In genomic region chr7:117139245-117139970, GRCm38 (mm10) we compare ENCODE assay signal across 9 mouse cellular contexts.
DNase-seq lines count a peak whose midpoint lies in the region; ATAC-seq and TF ChIP-seq lines count a peak whose summit lies in the region.
"Had no signal": no experiment of that assay in that cellular context is flagged by ENCODE, and none has a peak within 500 bp of the region (broad histone marks: within the 10 kb centered on the region; RNA-seq: fewer than 3 reads in every experiment).

No protein-coding gene starts in this region.

- H3K36me3 ChIP-seq in CH12.LX (replicated peaks in 1 of 2; ENCODE audit: control insufficient read depth in 1 of 2, insufficient read depth in 1 of 2, low read length in 1 of 2): no peaks in the 10 kb centered on the region
- H3K36me3 ChIP-seq in embryonic facial prominence, embryonic 14.5 days (ENCODE audit: control insufficient read depth, insufficient read depth, low read length): no peaks in the 10 kb centered on the region
- H3K36me3 ChIP-seq in midbrain, embryonic 13.5 days: no peaks in the 10 kb centered on the region
- H3K36me3 ChIP-seq: liver, embryonic 13.5 days had no signal

- H3K79me2 ChIP-seq in CH12.LX (replicated peaks; ENCODE audit: control insufficient read depth, extremely low read depth, insufficient read depth, poor library complexity, severe bottlenecking): no peaks in the 10 kb centered on the region

- H3K27ac ChIP-seq in CH12.LX (ENCODE audit: insufficient read depth, low read depth): no peak overlapping the region
- H3K27ac ChIP-seq in embryonic facial prominence, embryonic 14.5 days (replicated peaks; ENCODE audit: low read depth, low read length): no peak overlapping the region
- H3K27ac ChIP-seq in midbrain, embryonic 13.5 days: peak overlapping the region; percentile 64
- H3K27ac ChIP-seq: liver, embryonic 13.5 days had no signal

- peak; percentile 5 for DNase-seq in 3T3-L1 (ENCODE audit: low read depth, low spot score)
- DNase-seq in CH12.LX (ENCODE audit: extremely low read depth): peak; percentile 8
- peak; percentile 85 for DNase-seq in embryonic facial prominence, embryonic 14.5 days (ENCODE audit: low spot score)
- peak; percentile 23 for DNase-seq in left cerebral cortex, adult 11 months (ENCODE audit: low spot score)
- no peak for DNase-seq in T-cell, adult 2 months (ENCODE audit: low spot score)
- DNase-seq in testis, postnatal 10 days (ENCODE audit: low spot score): no peak
- DNase-seq: liver, embryonic 13.5 days had no signal

- TF ChIP-seq CTCF in CH12.LX (conservative IDR thresholded peaks at IDR 0.05 in 1 of 2, IDR thresholded peaks at IDR 0.05 in 1 of 2; ENCODE audit: low read depth in 2 of 2, low read length in 2 of 2): no peak

- no peak for TF ChIP-seq RAD21 in CH12.LX (IDR thresholded peaks at IDR 0.05; ENCODE audit: low read depth, low read length)

- ATAC-seq in embryonic facial prominence, embryonic 14.5 days (ENCODE audit: low read depth): peak; percentile 79; the same call in 1 of the 2 replicates
- peak; percentile 58 to 73 for ATAC-seq in hematopoietic stem cell, adult 5-6 weeks (replicated peaks in 1 of 2; ENCODE audit: insufficient read depth in 1 of 2, low FRiP score in 2 of 2, low TSS enrichment in 1 of 2, low read depth in 1 of 2, poor library complexity in 2 of 2, severe bottlenecking in 2 of 2)
- peak; percentile 96 for ATAC-seq in midbrain, embryonic 13.5 days

- no peak for TF ChIP-seq EP300 in CH12.LX (IDR thresholded peaks at IDR 0.05; ENCODE audit: low read length)

- H3K27me3 ChIP-seq in CH12.LX (replicated peaks): no peaks in the 10 kb centered on the region
- no peaks in the 10 kb centered on the region for H3K27me3 ChIP-seq in embryonic facial prominence, embryonic 14.5 days (replicated peaks; ENCODE audit: control insufficient read depth, insufficient read depth, low read length)
- H3K27me3 ChIP-seq in midbrain, embryonic 13.5 days: no peaks in the 10 kb centered on the region
- H3K27me3 ChIP-seq: liver, embryonic 13.5 days had no signal

- 26% methylated on average over 5 of the region's 5 CpGs for WGBS in embryonic facial prominence, embryonic 14.5 days
- WGBS in midbrain, embryonic 13.5 days: 7% methylated on average over 5 of the region's 5 CpGs

- no peak overlapping the region for H3K9ac ChIP-seq in CH12.LX (ENCODE audit: insufficient read depth, low read depth)
- H3K9ac ChIP-seq in embryonic facial prominence, embryonic 14.5 days (ENCODE audit: low read depth, low read length): no peak overlapping the region
- H3K9ac ChIP-seq in midbrain, embryonic 13.5 days (replicated peaks): no peak overlapping the region
- H3K9ac ChIP-seq: liver, embryonic 13.5 days had no signal

- in situ Hi-C loops in CH12.LX (cut with MboI; ENCODE audit: low pct_ligation_motif_present, low pct_unique_long_range_greater_than_20kb, low sequenced_read_pairs): no loop called here

- H3K4me3 ChIP-seq in CH12.LX (replicated peaks in 1 of 3; ENCODE audit: low read depth in 2 of 3, low read length in 2 of 3, poor library complexity in 1 of 3): no peak overlapping the region
- no peak overlapping the region for H3K4me3 ChIP-seq in embryonic facial prominence, embryonic 14.5 days (ENCODE audit: low read depth, low read length)
- H3K4me3 ChIP-seq in midbrain, embryonic 13.5 days (replicated peaks): no peak overlapping the region
- H3K4me3 ChIP-seq: liver, embryonic 13.5 days had no signal

- no peaks in the 10 kb centered on the region for H3K4me1 ChIP-seq in CH12.LX (ENCODE audit: control insufficient read depth in 1 of 2, insufficient read depth in 2 of 2)
- no peaks in the 10 kb centered on the region; the same call in 1 of the 2 replicates for H3K4me1 ChIP-seq in embryonic facial prominence, embryonic 14.5 days (ENCODE audit: control insufficient read depth, insufficient read depth, low read length)
- H3K4me1 ChIP-seq in midbrain, embryonic 13.5 days (replicated peaks): peaks cover 31% of the 10 kb centered on the region
- H3K4me1 ChIP-seq: liver, embryonic 13.5 days had no signal

- dilution Hi-C loops in CH12.LX (cut with MboI; ENCODE audit: extremely low pct_ligation_motif_present, extremely low pct_unique_long_range_greater_than_20kb, low sequenced_read_pairs): no loop called here

- no peak for TF ChIP-seq POLR2A in CH12.LX (IDR thresholded peaks at IDR 0.05; ENCODE audit: low read depth, low read length)

- peaks cover 2% of the 10 kb centered on the region for H3K9me3 ChIP-seq in CH12.LX (replicated peaks; ENCODE audit: low read length)
- H3K9me3 ChIP-seq in embryonic facial prominence, embryonic 14.5 days (ENCODE audit: control insufficient read depth, low read length): no peaks in the 10 kb centered on the region
- H3K9me3 ChIP-seq in midbrain, embryonic 13.5 days: no peaks in the 10 kb centered on the region
- H3K9me3 ChIP-seq: liver, embryonic 13.5 days had no signal

- H3K4me2 ChIP-seq in CH12.LX (ENCODE audit: insufficient read depth, low read depth, poor library complexity, severe bottlenecking): no peak overlapping the region
- H3K4me2 ChIP-seq in embryonic facial prominence, embryonic 14.5 days (ENCODE audit: low read depth, low read length): no peak overlapping the region
- H3K4me2 ChIP-seq in midbrain, embryonic 13.5 days (replicated peaks): no peak overlapping the region
- H3K4me2 ChIP-seq: liver, embryonic 13.5 days had no signal

TF ChIP-seq in CH12.LX, 34 proteins besides CTCF, POLR2A, EP300 and RAD21:
- no peak for TF ChIP-seq SMC3 (IDR thresholded peaks at IDR 0.05; ENCODE audit: low read depth, low read length)
- no peak for TF ChIP-seq MEF2A (IDR thresholded peaks at IDR 0.05; ENCODE audit: borderline replicate concordance, low read depth, low read length)
- TF ChIP-seq SIN3A (IDR thresholded peaks at IDR 0.05; ENCODE audit: low read length): no peak
- no peak for TF ChIP-seq MXI1 (IDR thresholded peaks at IDR 0.05; ENCODE audit: low read depth, low read length)
- no peak for TF ChIP-seq NRF1 (IDR thresholded peaks at IDR 0.05; ENCODE audit: low read depth, low read length)
- TF ChIP-seq KAT2A (IDR thresholded peaks at IDR 0.05; ENCODE audit: insufficient replicate concordance, low read length): no peak
- TF ChIP-seq ZNF384 (IDR thresholded peaks at IDR 0.05; ENCODE audit: low read depth, low read length): no peak
- TF ChIP-seq JUN (IDR thresholded peaks at IDR 0.05; ENCODE audit: insufficient read depth, low read depth, low read length): no peak
- no peak for TF ChIP-seq MAX (IDR thresholded peaks at IDR 0.05; ENCODE audit: low read length)
- TF ChIP-seq CHD1 (IDR thresholded peaks at IDR 0.05; ENCODE audit: low read depth, low read length): no peak
- TF ChIP-seq ZC3H11A (IDR thresholded peaks at IDR 0.05; ENCODE audit: low read depth, low read length): no peak
- no peak for TF ChIP-seq GABPA (IDR thresholded peaks at IDR 0.05; ENCODE audit: insufficient replicate concordance, low read depth, low read length)
- no peak for TF ChIP-seq MAZ (IDR thresholded peaks at IDR 0.05; ENCODE audit: low read depth, low read length)
- TF ChIP-seq NELFE (IDR thresholded peaks at IDR 0.05; ENCODE audit: low read depth, low read length): no peak
- no peak for TF ChIP-seq CHD2 (IDR thresholded peaks at IDR 0.05; ENCODE audit: low read length)

Comparison
In these comparisons a context has a peak if more than half of its experiments do, and no peak if none do; other contexts are left out.
1. DNase-seq: peak in 3T3-L1 (single experiment), CH12.LX (single experiment), embryonic facial prominence, embryonic 14.5 days (single experiment) and left cerebral cortex, adult 11 months (single experiment); none in T-cell, adult 2 months (single experiment) and testis, postnatal 10 days (single experiment).
2. Peak in every context shown above with its lines, with median percentiles within 50 percentile points of each other: ATAC-seq.